Mouse (Mus musculus) thymus, adult 2 months (tissue): ENCODE measurements around the gene Aldh1l1. TPM values are rescaled to one million over a fixed set of nuclear protein-coding genes. Genes with fewer than 3 reads are reported as not detected.

Experiments
- DNase-seq: peaks from one replicate; pipeline ENCODE4 v3.0.0; 2021
- H3K27ac ChIP-seq: fragments of 200-500 bp; 2 replicates; pipeline ENCODE4 v1.5.1; 2012; ENCODE audit warnings: low read length, control low read depth; ENCODE audit not compliant: control insufficient read depth, insufficient read depth
- H3K27me3 ChIP-seq: fragments of 200-500 bp; 2 replicates; pipeline ENCODE4 v1.6.1; 2012; ENCODE audit warnings: mild to moderate bottlenecking, low read length, moderate library complexity, mixed read lengths; ENCODE audit not compliant: control insufficient read depth, insufficient read depth
- H3K36me3 ChIP-seq: fragments of 200-500 bp; 2 replicates; pipeline ENCODE4 v1.6.1; 2012; ENCODE audit warnings: mild to moderate bottlenecking, low read length, moderate library complexity; ENCODE audit not compliant: control insufficient read depth, insufficient read depth
- H3K4me1 ChIP-seq: fragments of 200-500 bp; replicated peaks from 2 replicates; pipeline ENCODE4 v1.6.1; 2012; ENCODE audit warnings: low read length; ENCODE audit not compliant: control insufficient read depth, insufficient read depth
- H3K4me3 ChIP-seq: fragments of 200-500 bp; 2 replicates; pipeline ENCODE4 v1.5.1; 2012; ENCODE audit warnings: mild to moderate bottlenecking, low read length, control low read depth, moderate library complexity; ENCODE audit not compliant: control insufficient read depth, insufficient read depth
- CTCF ChIP-seq: fragments of 200-500 bp; IDR thresholded peaks from 2 replicates; pipeline ENCODE4 v1.5.1; 2012; ENCODE audit warnings: mild to moderate bottlenecking, control low read depth, low read length, moderate library complexity, borderline replicate concordance; ENCODE audit not compliant: control insufficient read depth, poor library complexity, insufficient read depth; ENCODE audit errors: extremely low read depth
- POLR2A ChIP-seq: fragments of 200-500 bp; IDR thresholded peaks from 2 replicates; pipeline ENCODE4 v1.6.1; 2012; ENCODE audit warnings: mild to moderate bottlenecking, low read length, control low read depth, moderate library complexity; ENCODE audit not compliant: control insufficient read depth, poor library complexity, insufficient read depth; ENCODE audit errors: extremely low read depth
- WGBS: fragments of 180-500 bp; shearing (Covaris S2); methylation state at CpG from one replicate; pipeline ENCODE4 v1.1.7; 2018; 5-methylcytosine and 5-hydroxymethylcytosine counted together
- polyA plus RNA-seq: library from polyadenylated mRNA; depleted of rRNA; stranded (reverse); fragments of >200 nt; gene quantifications from 2 replicates; pipeline ENCODE4 v1.2.3, GENCODE M21; 2012

Aldh1l1 gene
- polyA plus RNA-seq, 1 experiment: 14.8 TPM

GRCm38 (mm10) chr6:90453751-90454150 lies 32.5 kb upstream of the Aldh1l1 start:
- H3K27ac ChIP-seq: no peak overlapping the region
- H3K27me3 ChIP-seq: no peaks in the 10 kb centered on the region
- 84% methylated on average over 5 of the region's 5 CpGs for WGBS
- no peak for DNase-seq
- H3K4me3 ChIP-seq: no peak overlapping the region
- no peaks in the 10 kb centered on the region for H3K36me3 ChIP-seq
- no peaks in the 10 kb centered on the region for H3K4me1 ChIP-seq
- TF ChIP-seq CTCF (no peak), POLR2A (no peak)

GRCm38 (mm10) chr6:90457421-90457820 lies 28.8 kb upstream of the Aldh1l1 start:
- no peak for TF ChIP-seq POLR2A
- TF ChIP-seq CTCF: no peak
- 98% methylated on average over 2 of the region's 2 CpGs for WGBS
- no peaks in the 10 kb centered on the region for H3K36me3 ChIP-seq
- no peaks in the 10 kb centered on the region for H3K27me3 ChIP-seq
- no peak overlapping the region for H3K27ac ChIP-seq
- H3K4me3 ChIP-seq: no peak overlapping the region
- DNase-seq: no peak
- 0 out of 2 replicates have a peak, but pooled peaks cover 2% of the 10 kb centered on the region for H3K4me1 ChIP-seq

- 0 out of 2 replicates have a peak, but pooled peaks cover 6% of the 10 kb centered on the region for H3K4me1 ChIP-seq
- DNase-seq: no peak
- H3K27ac ChIP-seq: no peak overlapping the region
- H3K36me3 ChIP-seq: no peaks in the 10 kb centered on the region
- no peaks in the 10 kb centered on the region; the same call in 1 of the 2 replicates for H3K27me3 ChIP-seq
- 59% methylated on average over 2 of the region's 2 CpGs for WGBS
- H3K4me3 ChIP-seq: no peak overlapping the region
- no peak for TF ChIP-seq CTCF
- no peak for TF ChIP-seq POLR2A
These were observed 25.0 kb upstream of the Aldh1l1 start for GRCm38 (mm10) chr6:90461181-90461580.

- Histone ChIP-seq H3K36me3 (no peaks in the 10 kb centered on the region), H3K4me1 (0 out of 2 replicates have a peak, but pooled peaks cover 6% of the 10 kb centered on the region), H3K4me3 (no peak overlapping the region), H3K27ac (no peak overlapping the region), H3K27me3 (no peaks in the 10 kb centered on the region; the same call in 1 of the 2 replicates)
- no peak for DNase-seq
- WGBS: 49% methylated on average over 12 of the region's 12 CpGs
- no peak for TF ChIP-seq POLR2A
- TF ChIP-seq CTCF: no peak
These were observed 24.5 kb upstream of the Aldh1l1 start for GRCm38 (mm10) chr6:90461771-90462170.

- Histone ChIP-seq H3K27ac (no peak within 1 kb of the TSS), H3K4me1 (0 out of 2 replicates have a peak, but pooled peaks cover 6% of the 10 kb centered on the region), H3K27me3 (no peaks in the 10 kb centered on the region; the same call in 1 of the 2 replicates), H3K36me3 (no peaks in the 10 kb centered on the region), H3K4me3 (peak within 1 kb of the TSS; percentile 15)
- DNase-seq: no peak
- WGBS: 3% methylated on average over 67 of the region's 70 CpGs
- no peak for TF ChIP-seq CTCF
- TF ChIP-seq POLR2A: no peak
These were observed 24.0 kb upstream of the Aldh1l1 start, which contains the start of gene Klf15 for GRCm38 (mm10) chr6:90462181-90462706. Gene Klf15, plus strand, starts transcription at chr6:90462576.

GRCm38 (mm10) chr6:90462841-90463227 lies 23.4 kb upstream of the Aldh1l1 start:
- DNase-seq: no peak
- TF ChIP-seq POLR2A: no peak
- no peak for TF ChIP-seq CTCF
- no peaks in the 10 kb centered on the region; the same call in 1 of the 2 replicates for H3K27me3 ChIP-seq
- no peaks in the 10 kb centered on the region for H3K36me3 ChIP-seq
- H3K4me3 ChIP-seq: peak overlapping the region; percentile 15
- WGBS: 3% methylated on average over 38 of the region's 38 CpGs
- H3K27ac ChIP-seq: no peak overlapping the region
- H3K4me1 ChIP-seq: 0 out of 2 replicates have a peak, but pooled peaks cover 6% of the 10 kb centered on the region

GRCm38 (mm10) chr6:90463228-90463862 lies 22.9 kb upstream of the Aldh1l1 start:
- no peak for TF ChIP-seq CTCF
- no peak for TF ChIP-seq POLR2A
- Histone ChIP-seq H3K27ac (no peak overlapping the region), H3K27me3 (no peaks in the 10 kb centered on the region; the same call in 1 of the 2 replicates), H3K4me1 (0 out of 2 replicates have a peak, but pooled peaks cover 6% of the 10 kb centered on the region), H3K36me3 (no peaks in the 10 kb centered on the region), H3K4me3 (peak overlapping the region; percentile 15)
- 5% methylated on average over 31 of the region's 31 CpGs for WGBS
- no peak for DNase-seq
